In the genomic region with DNA sequence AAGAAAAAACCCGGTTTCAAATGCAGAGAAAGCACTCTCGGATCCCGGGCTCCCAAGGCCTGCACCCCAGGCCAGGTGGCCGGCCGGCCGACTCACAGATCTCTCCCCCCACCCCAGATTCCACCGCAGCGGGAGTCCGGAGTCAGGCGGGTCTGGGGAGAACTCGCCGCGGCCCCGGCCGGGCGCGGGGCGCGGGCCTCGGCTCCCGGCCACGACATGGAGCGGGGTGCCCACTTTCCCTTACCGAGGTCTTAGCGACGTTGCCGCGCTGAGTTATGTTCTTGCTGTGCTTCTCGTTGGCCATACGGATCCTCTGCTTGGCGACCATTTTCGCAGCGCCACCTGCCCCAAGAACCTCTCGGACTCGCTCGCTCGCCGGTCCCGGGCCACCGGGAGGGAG, we compare ENCODE assay signal across 7 mouse cellular contexts. TPM values are rescaled to one million over a fixed set of nuclear protein-coding genes. Genes with fewer than 3 reads are reported as not detected.
DNase-seq lines count a peak whose midpoint lies in the region; ATAC-seq and TF ChIP-seq lines count a peak whose summit lies in the region.

No protein-coding gene starts in this region.

- H3K9ac ChIP-seq in forebrain, embryonic 13.5 days, result peak overlapping the region; percentile 94
- H3K9ac ChIP-seq in liver, embryonic 16.5 days (ENCODE audit: low read depth, low read length), result peak overlapping the region; percentile 92

- H3K4me3 ChIP-seq in layer of hippocampus, adult 2 months, result peak overlapping the region; percentile 99
- peak overlapping the region; percentile 74 for H3K4me3 ChIP-seq in bone marrow, adult 2 months (replicated peaks; ENCODE audit: control insufficient read depth, low read depth, low read length)
- peak overlapping the region; percentile 93 for H3K4me3 ChIP-seq in forebrain, embryonic 13.5 days
- H3K4me3 ChIP-seq in liver, embryonic 16.5 days (ENCODE audit: low read depth, low read length), result peak overlapping the region; percentile 79

- ATAC-seq in forebrain, embryonic 13.5 days, result peak; percentile 56
- peak; percentile 19 for ATAC-seq in liver, embryonic 16.5 days (ENCODE audit: low read depth)

- TF ChIP-seq POLR2A in bone marrow, adult 2 months (IDR thresholded peaks at IDR 0.05; ENCODE audit: borderline replicate concordance, control insufficient read depth, low read depth, low read length), result no peak

- no peaks in the 10 kb centered on the region for H3K27me3 ChIP-seq in forebrain, embryonic 13.5 days
- no peaks in the 10 kb centered on the region for H3K27me3 ChIP-seq in liver, embryonic 16.5 days (ENCODE audit: control insufficient read depth, insufficient read depth, low read depth, low read length)

- H3K36me3 ChIP-seq in forebrain, embryonic 13.5 days (ENCODE audit: poor library complexity, severe bottlenecking), result peaks cover 17% of the 10 kb centered on the region
- peaks cover 9% of the 10 kb centered on the region for H3K36me3 ChIP-seq in liver, embryonic 16.5 days (ENCODE audit: control insufficient read depth, insufficient read depth)

- no peak for TF ChIP-seq CTCF in layer of hippocampus, adult 2 months (conservative IDR thresholded peaks at IDR 0.05)
- no peak for TF ChIP-seq CTCF in bone marrow, adult 2 months (IDR thresholded peaks at IDR 0.05; ENCODE audit: control insufficient read depth, insufficient read depth, low read length)

- DNase-seq in layer of hippocampus, adult 2 months (ENCODE audit: low spot score in 2 of 2), result peak in 1 of 2 experiments; percentile 5
- DNase-seq in layer of hippocampus, adult 18-20 months (ENCODE audit: low spot score in 2 of 2), result no peak
- DNase-seq in right cerebral cortex, adult 2 months (ENCODE audit: low spot score in 2 of 2), result no peak
- no peak for DNase-seq in urinary bladder, postnatal 25 days (ENCODE audit: low spot score)

- H3K4me1 ChIP-seq in bone marrow, adult 2 months (ENCODE audit: control insufficient read depth, insufficient read depth, low read length), result peaks cover 4% of the 10 kb centered on the region
- peaks cover 25% of the 10 kb centered on the region for H3K4me1 ChIP-seq in forebrain, embryonic 13.5 days
- H3K4me1 ChIP-seq in liver, embryonic 16.5 days (ENCODE audit: control insufficient read depth, low read depth, low read length), result peaks cover 6% of the 10 kb centered on the region

- under 1% methylated on average over 40 of the region's 40 CpGs for WGBS in bone marrow, adult 2 months
- under 1% methylated on average over 40 of the region's 40 CpGs for WGBS in forebrain, embryonic 13.5 days
- WGBS in liver, embryonic 16.5 days (ENCODE audit: insufficient replicate concordance), result under 1% methylated on average over 40 of the region's 40 CpGs

- peak overlapping the region; percentile 96 for H3K27ac ChIP-seq in layer of hippocampus, adult 2 months
- H3K27ac ChIP-seq in bone marrow, adult 2 months (ENCODE audit: control insufficient read depth, insufficient read depth, low read depth, low read length, poor library complexity), result peak overlapping the region; percentile 97
- peak overlapping the region; percentile 92 for H3K27ac ChIP-seq in forebrain, embryonic 13.5 days
- peak overlapping the region; percentile 91 for H3K27ac ChIP-seq in liver, embryonic 16.5 days (ENCODE audit: low read length)

- H3K9me3 ChIP-seq in forebrain, embryonic 13.5 days (replicated peaks), result no peaks in the 10 kb centered on the region
- H3K9me3 ChIP-seq in liver, embryonic 16.5 days (replicated peaks; ENCODE audit: control insufficient read depth, low read length), result no peaks in the 10 kb centered on the region

- H3K4me2 ChIP-seq in forebrain, embryonic 13.5 days, result peak overlapping the region; percentile 80
- H3K4me2 ChIP-seq in liver, embryonic 16.5 days (ENCODE audit: low read depth, low read length), result peak overlapping the region; percentile 86

RNA-seq across cellular contexts. Expression of a gene that starts 0.5 kb away (rescaled TPM):
- total RNA-seq in layer of hippocampus, adult 2 months (2021), result 10 to 100 TPM; 43.3 to 52.2 TPM
- total RNA-seq in layer of hippocampus, adult 18-20 months (2021), result 10 to 100 TPM; 44.1 to 48.3 TPM
- 21.5 and 34.5 TPM in 2 replicates for polyA plus RNA-seq in bone marrow, adult 2 months (2011; ENCODE audit: insufficient read depth, insufficient read length, low replicate concordance, missing spikeins)
- 53.2 and 54.9 TPM in 2 replicates for polyA plus RNA-seq in forebrain, embryonic 13.5 days (2015; fragmentation: Nextera tagmentation; extraction: Ambion mirVana)
- 22.2 and 23.1 TPM in 2 replicates for polyA plus RNA-seq in liver, embryonic 16.5 days (2015; fragmentation: Nextera tagmentation; extraction: Ambion mirVana)

RNA-seq across cellular contexts. Expression of a gene that starts 0.5 kb away (rescaled TPM):
- total RNA-seq in layer of hippocampus, adult 2 months (2021), result 10 to 100 TPM; 22.3 to 22.7 TPM
- total RNA-seq in layer of hippocampus, adult 18-20 months (2021), result 10 to 100 TPM; 21.8 to 22.5 TPM
- polyA plus RNA-seq in bone marrow, adult 2 months (2011; ENCODE audit: insufficient read depth, insufficient read length, low replicate concordance, missing spikeins), result 23.7 and 30.7 TPM in 2 replicates
- polyA plus RNA-seq in forebrain, embryonic 13.5 days (2015; fragmentation: Nextera tagmentation; extraction: Ambion mirVana), result 99.0 and 99.3 TPM in 2 replicates
- 104 and 105 TPM in 2 replicates for polyA plus RNA-seq in liver, embryonic 16.5 days (2015; fragmentation: Nextera tagmentation; extraction: Ambion mirVana)

RNA-seq across cellular contexts. Expression of a gene that starts 51.3 kb away (rescaled TPM):
- 100 to 1,000 TPM; 144 to 148 TPM for total RNA-seq in layer of hippocampus, adult 2 months (2021)
- 100 to 1,000 TPM; 146 to 147 TPM for total RNA-seq in layer of hippocampus, adult 18-20 months (2021)
- 26.7 and 31.9 TPM in 2 replicates for polyA plus RNA-seq in bone marrow, adult 2 months (2011; ENCODE audit: insufficient read depth, insufficient read length, low replicate concordance, missing spikeins)
- polyA plus RNA-seq in forebrain, embryonic 13.5 days (2015; fragmentation: Nextera tagmentation; extraction: Ambion mirVana), result 21.8 and 22.2 TPM in 2 replicates
- polyA plus RNA-seq in liver, embryonic 16.5 days (2015; fragmentation: Nextera tagmentation; extraction: Ambion mirVana), result 9.7 and 11.7 TPM in 2 replicates
